Mouse (Mus musculus) neural tube, embryonic 15.5 days (tissue): Measurements from ENCODE around the gene Ahdc1. TPM values are rescaled to one million over a fixed set of nuclear protein-coding genes. Genes with fewer than 3 reads are reported as not detected.
"Not testable (repeated sequence)": the region's sequence is repeated elsewhere in the genome, so short reads cannot be mapped to it uniquely, and the experiment has no call there.

Experiments
- ATAC-seq: fragments of 200-750 bp; cut with Nextera tagmentation; 2 replicates; pipeline ENCODE4 v1.8.0; 2017; ENCODE audit warnings: mild to moderate bottlenecking, moderate TSS enrichment, moderate library complexity; ENCODE audit not compliant: low FRiP score
- H3K27ac ChIP-seq: fragments of 300-500 bp; sonication (generic); replicated peaks from 2 replicates; pipeline ENCODE4 v1.5.1; 2015; ENCODE audit warnings: mild to moderate bottlenecking, inconsistent platforms
- H3K27me3 ChIP-seq: fragments of 300-500 bp; sonication (generic); replicated peaks from 2 replicates; pipeline ENCODE4 v1.6.1; 2015; ENCODE audit warnings: inconsistent platforms
- H3K36me3 ChIP-seq: fragments of 300-500 bp; sonication (generic); 2 replicates; pipeline ENCODE4 v1.6.1; 2015; ENCODE audit warnings: inconsistent platforms
- H3K4me1 ChIP-seq: fragments of 300-500 bp; sonication (generic); 2 replicates; pipeline ENCODE4 v1.6.1; 2015; ENCODE audit warnings: inconsistent platforms
- H3K4me2 ChIP-seq: fragments of 300-500 bp; sonication (generic); 2 replicates; pipeline ENCODE4 v1.6.1; 2015; ENCODE audit warnings: inconsistent platforms, mild to moderate bottlenecking, moderate library complexity
- H3K4me3 ChIP-seq: fragments of 300-500 bp; sonication (generic); replicated peaks from 2 replicates; pipeline ENCODE4 v1.5.1; 2015; ENCODE audit warnings: mild to moderate bottlenecking, inconsistent platforms
- H3K9ac ChIP-seq: fragments of 300-500 bp; sonication (generic); replicated peaks from 2 replicates; pipeline ENCODE4 v1.6.1; 2015; ENCODE audit warnings: mild to moderate bottlenecking, inconsistent platforms
- H3K9me3 ChIP-seq: fragments of 300-500 bp; sonication (generic); replicated peaks from 2 replicates; pipeline ENCODE4 v1.6.1; 2016; ENCODE audit warnings: inconsistent platforms
- WGBS: fragments of 180-500 bp; shearing (Covaris S2); methylation state at CpG from one replicate; pipeline ENCODE4 v1.1.7; 2015; ENCODE audit warnings: mixed read lengths; 5-methylcytosine and 5-hydroxymethylcytosine counted together
- polyA plus RNA-seq: library from polyadenylated mRNA; unstranded; fragments of >200 nt; fragmentation: Nextera tagmentation; extraction: Ambion mirVana; gene quantifications from 2 replicates; pipeline ENCODE4 v1.2.1, GENCODE M21; 2015

Ahdc1 gene
- polyA plus RNA-seq, 1 experiment from 2014 or later, result 11.0 TPM

DNA sequence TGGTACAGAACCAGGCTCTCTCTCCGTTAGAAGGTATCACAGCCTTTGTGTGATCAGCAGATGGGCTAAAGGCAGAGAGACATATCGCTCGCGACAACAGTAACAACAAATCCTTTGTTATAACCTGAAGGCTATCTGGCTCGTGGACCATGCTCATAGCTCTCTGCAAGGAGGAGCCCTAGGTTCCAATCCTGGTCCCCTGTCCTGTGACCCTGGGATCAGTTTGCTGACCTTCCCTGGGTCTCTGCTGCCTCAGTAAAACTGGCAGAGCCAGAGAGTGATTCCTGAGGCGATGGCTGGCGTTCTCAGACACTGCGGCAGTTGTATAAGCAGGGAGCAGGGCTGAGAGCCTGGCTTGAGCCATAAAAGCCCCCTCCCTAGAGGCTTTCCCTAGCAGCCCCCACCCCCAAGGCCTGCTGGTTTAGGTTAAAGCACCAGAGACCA is 79.2 kb downstream of the Ahdc1 start:
- peak; percentile 0; the same call in 1 of the 2 replicates for ATAC-seq
- H3K27me3 ChIP-seq, result no peaks in the 10 kb centered on the region
- peaks cover 81% of the 10 kb centered on the region for H3K4me1 ChIP-seq
- no peaks in the 10 kb centered on the region for H3K9me3 ChIP-seq
- H3K9ac ChIP-seq, result 0 out of 2 replicates have a peak overlapping the region, but pooled peaks have one; percentile 27
- peak overlapping the region; percentile 13; the same call in 1 of the 2 replicates for H3K4me2 ChIP-seq
- H3K36me3 ChIP-seq, result no peaks in the 10 kb centered on the region
- peak overlapping the region; percentile 85 for H3K27ac ChIP-seq
- H3K4me3 ChIP-seq, result no peak overlapping the region
- WGBS, result 28% methylated on average over 8 of the region's 8 CpGs

DNA sequence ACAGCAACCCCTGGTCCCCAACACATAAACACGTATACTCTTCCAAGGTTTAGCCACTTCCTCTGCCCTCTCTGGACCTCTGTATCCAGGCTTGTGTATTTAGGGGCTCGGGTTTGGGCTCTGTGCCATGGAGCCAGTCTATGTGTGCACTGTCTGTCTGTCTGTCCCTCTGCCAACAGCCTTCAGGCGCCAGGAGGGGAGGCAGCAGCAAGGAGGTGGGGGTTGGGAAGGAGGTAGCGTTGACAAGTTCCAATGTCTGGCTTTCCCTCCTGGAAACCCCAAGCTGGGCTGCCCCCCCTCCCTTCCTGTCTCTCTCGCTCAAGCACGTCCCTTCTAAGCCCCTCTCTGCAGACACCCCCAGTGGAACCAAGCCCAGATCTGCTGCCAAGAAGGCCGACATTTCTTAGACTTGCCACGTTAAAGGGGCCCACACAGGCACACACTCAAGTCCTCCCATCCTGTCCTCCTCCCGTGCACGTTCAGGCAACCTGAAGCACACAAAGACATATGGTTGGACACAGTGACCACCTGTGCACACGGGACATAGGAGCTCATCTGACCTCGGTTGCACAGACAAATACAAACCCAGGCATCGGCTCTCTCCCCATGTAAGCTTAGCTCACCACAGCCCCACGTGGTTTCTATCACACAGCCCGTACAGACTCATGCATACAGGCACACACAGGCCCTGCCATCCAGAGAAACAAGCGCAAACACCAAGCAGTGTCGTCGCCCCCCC is 79.8 kb downstream of the Ahdc1 start:
- ATAC-seq, result peak; percentile 16; the same call in 1 of the 2 replicates
- Histone ChIP-seq H3K4me3 (no peak overlapping the region), H3K9ac (0 out of 2 replicates have a peak overlapping the region, but pooled peaks have one; percentile 27), H3K9me3 (no peaks in the 10 kb centered on the region), H3K36me3 (no peaks in the 10 kb centered on the region), H3K4me1 (peaks cover 80% of the 10 kb centered on the region), H3K27me3 (no peaks in the 10 kb centered on the region), H3K27ac (peak overlapping the region; percentile 85), H3K4me2 (peak overlapping the region; percentile 13; the same call in 1 of the 2 replicates)
- 40% methylated on average over 17 of the region's 18 CpGs for WGBS

DNA sequence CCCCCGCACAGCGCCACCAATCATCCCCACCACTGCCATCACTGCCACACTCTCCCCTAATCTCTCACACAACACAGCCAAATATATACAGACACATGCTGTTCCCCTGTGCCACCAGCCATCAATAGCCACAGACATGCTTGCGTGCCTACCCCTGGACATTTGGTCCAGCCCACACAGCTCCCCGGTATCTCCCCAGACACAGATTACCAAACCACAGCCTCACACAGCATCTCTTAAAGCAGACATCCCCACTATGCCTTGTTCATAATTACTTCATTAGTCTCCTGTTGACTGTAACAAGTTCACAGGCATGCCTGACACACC is 80.4 kb downstream of the Ahdc1 start:
- no peaks in the 10 kb centered on the region for H3K9me3 ChIP-seq
- H3K4me3 ChIP-seq, result no peak overlapping the region
- H3K36me3 ChIP-seq, result no peaks in the 10 kb centered on the region
- 68% methylated on average over 4 of the region's 4 CpGs for WGBS
- H3K4me2 ChIP-seq, result no peak overlapping the region
- H3K9ac ChIP-seq, result no peak overlapping the region
- no peaks in the 10 kb centered on the region for H3K27me3 ChIP-seq
- no peak for ATAC-seq
- peaks cover 75% of the 10 kb centered on the region for H3K4me1 ChIP-seq
- peak overlapping the region; percentile 85 for H3K27ac ChIP-seq

- H3K4me3 ChIP-seq, result 0 out of 2 replicates have a peak overlapping the region, but pooled peaks have one; percentile 16
- H3K36me3 ChIP-seq, result no peaks in the 10 kb centered on the region
- 5% methylated on average over 18 of the region's 18 CpGs for WGBS
- peak; percentile 30; the same call in 1 of the 2 replicates for ATAC-seq
- peaks cover 67% of the 10 kb centered on the region for H3K4me1 ChIP-seq
- peak overlapping the region; percentile 85 for H3K27ac ChIP-seq
- peak overlapping the region; percentile 33; the same call in 1 of the 2 replicates for H3K9ac ChIP-seq
- no peaks in the 10 kb centered on the region for H3K9me3 ChIP-seq
- no peaks in the 10 kb centered on the region for H3K27me3 ChIP-seq
- H3K4me2 ChIP-seq, result peak overlapping the region; percentile 47
Observed at GRCm38 (mm10) chr4:133092453-133092901, 81.4 kb downstream of the Ahdc1 start.

- Histone ChIP-seq H3K9me3 (no peaks in the 10 kb centered on the region), H3K4me2 (no peak overlapping the region), H3K9ac (peak overlapping the region; percentile 6; the same call in 1 of the 2 replicates), H3K27me3 (no peaks in the 10 kb centered on the region), H3K4me3 (no peak overlapping the region), H3K4me1 (peaks cover 62% of the 10 kb centered on the region), H3K27ac (peak overlapping the region; percentile 85), H3K36me3 (no peaks in the 10 kb centered on the region)
- 62% methylated on average over 6 of the region's 6 CpGs for WGBS
- no peak for ATAC-seq
Observed at GRCm38 (mm10) chr4:133093056-133093455, 82.0 kb downstream of the Ahdc1 start.

DNA sequence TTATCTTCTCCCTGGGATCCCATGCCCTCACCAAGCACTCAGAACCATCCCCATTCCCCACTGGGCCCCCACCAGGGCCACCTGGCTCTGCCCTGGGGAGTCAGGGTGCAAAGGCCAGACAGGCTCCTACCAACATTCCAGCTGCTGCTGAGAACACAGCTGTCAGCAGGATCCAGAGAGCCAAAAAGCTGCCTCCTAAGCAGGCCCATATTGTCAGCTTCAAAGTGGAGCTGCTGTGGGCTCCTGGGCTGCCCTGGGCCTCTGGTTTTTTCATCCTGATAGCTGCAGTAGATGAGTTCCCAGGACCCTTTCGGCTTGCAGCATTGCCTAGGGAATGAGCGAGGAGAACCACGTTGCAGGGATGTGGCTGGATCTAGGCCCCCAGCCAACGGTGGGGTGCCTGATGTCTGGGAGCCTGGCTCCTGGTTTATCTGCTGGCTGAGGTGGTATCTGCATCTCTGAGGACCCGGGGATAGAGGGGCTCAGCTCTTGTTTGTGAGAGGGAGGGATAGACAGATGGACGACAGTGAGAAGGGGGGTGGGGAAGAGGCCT is 82.5 kb downstream of the Ahdc1 start:
- Histone ChIP-seq H3K4me2 (no peak overlapping the region; the same call in 1 of the 2 replicates), H3K27ac (peak overlapping the region; percentile 85), H3K27me3 (no peaks in the 10 kb centered on the region), H3K9me3 (no peaks in the 10 kb centered on the region), H3K4me1 (peaks cover 62% of the 10 kb centered on the region), H3K4me3 (no peak overlapping the region), H3K9ac (0 out of 2 replicates have a peak overlapping the region, but pooled peaks have one; percentile 6), H3K36me3 (no peaks in the 10 kb centered on the region)
- 22% methylated on average over 6 of the region's 6 CpGs for WGBS
- no peak for ATAC-seq

- H3K36me3 ChIP-seq, result no peaks in the 10 kb centered on the region
- H3K27me3 ChIP-seq, result no peaks in the 10 kb centered on the region
- no peaks in the 10 kb centered on the region for H3K9me3 ChIP-seq
- no peak overlapping the region for H3K4me2 ChIP-seq
- no peak overlapping the region for H3K4me3 ChIP-seq
- WGBS, result 33% methylated on average over 1 of the region's 1 CpGs
- no peak overlapping the region for H3K9ac ChIP-seq
- ATAC-seq, result no peak
- peaks cover 61% of the 10 kb centered on the region for H3K4me1 ChIP-seq
- peak overlapping the region; percentile 86; the same call in 1 of the 2 replicates for H3K27ac ChIP-seq
Observed at GRCm38 (mm10) chr4:133094255-133094654, 83.2 kb downstream of the Ahdc1 start.

GRCm38 (mm10) chr4:133094936-133095733 is 84.1 kb downstream of the Ahdc1 start:
- H3K27ac ChIP-seq, result peak overlapping the region; percentile 86
- peak; percentile 76 for ATAC-seq
- H3K4me2 ChIP-seq, result peak overlapping the region; percentile 32
- H3K9ac ChIP-seq, result 0 out of 2 replicates have a peak overlapping the region, but pooled peaks have one; percentile 3
- H3K36me3 ChIP-seq, result no peaks in the 10 kb centered on the region
- no peak overlapping the region for H3K4me3 ChIP-seq
- no peaks in the 10 kb centered on the region for H3K27me3 ChIP-seq
- no peaks in the 10 kb centered on the region for H3K9me3 ChIP-seq
- WGBS, result 23% methylated on average over 16 of the region's 16 CpGs
- peaks cover 53% of the 10 kb centered on the region for H3K4me1 ChIP-seq

DNA sequence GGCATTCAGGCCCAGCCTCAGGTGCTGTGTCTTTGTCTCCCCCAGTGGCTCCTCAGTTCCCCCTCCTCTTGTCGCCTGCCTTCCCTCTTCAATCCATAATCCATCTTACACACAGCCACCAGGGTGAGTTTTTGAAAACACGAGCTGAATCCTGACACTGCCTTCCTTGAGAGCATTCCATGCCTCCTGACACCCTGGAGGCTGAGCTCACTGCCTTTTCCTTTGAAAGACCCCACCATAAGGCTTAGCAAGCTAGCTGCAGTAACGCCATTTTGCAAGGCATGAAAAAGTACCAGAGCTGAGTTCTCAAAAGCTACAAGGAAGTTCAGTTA is 84.6 kb downstream of the Ahdc1 start:
- ATAC-seq, result not testable (repeated sequence)
- WGBS, result 10% methylated on average over 3 of the region's 3 CpGs

GRCm38 (mm10) chr4:133096671-133097070 is 85.6 kb downstream of the Ahdc1 start:
- peak overlapping the region; percentile 28; the same call in 1 of the 2 replicates for H3K4me3 ChIP-seq
- H3K27ac ChIP-seq, ATAC-seq, H3K9me3 ChIP-seq, H3K9ac ChIP-seq, H3K36me3 ChIP-seq, H3K27me3 ChIP-seq: not testable (repeated sequence)
- peaks cover 39% of the 10 kb centered on the region for H3K4me1 ChIP-seq
- under 1% methylated on average over 15 of the region's 26 CpGs for WGBS
- peak overlapping the region; percentile 32; the same call in 1 of the 2 replicates for H3K4me2 ChIP-seq

More for the DNA sequence above, 84.6 kb downstream of the Ahdc1 start:
- Histone ChIP-seq H3K4me1 (peaks cover 47% of the 10 kb centered on the region), H3K27ac (peak overlapping the region; percentile 86), H3K4me2 (peak overlapping the region; percentile 32)
- H3K9me3 ChIP-seq, H3K36me3 ChIP-seq, H3K27me3 ChIP-seq, H3K4me3 ChIP-seq, H3K9ac ChIP-seq: not testable (repeated sequence)

GRCm38 (mm10) chr4:133101751-133102150 is 90.7 kb downstream of the Ahdc1 start:
- H3K27ac ChIP-seq, result no peak overlapping the region
- H3K4me3 ChIP-seq, result no peak overlapping the region
- peaks cover 18% of the 10 kb centered on the region for H3K4me1 ChIP-seq
- WGBS, result 81% methylated on average over 9 of the region's 9 CpGs
- no peaks in the 10 kb centered on the region for H3K27me3 ChIP-seq
- H3K9ac ChIP-seq, result no peak overlapping the region
- H3K4me2 ChIP-seq, result peak overlapping the region; percentile 35
- H3K9me3 ChIP-seq, result no peaks in the 10 kb centered on the region
- no peaks in the 10 kb centered on the region for H3K36me3 ChIP-seq
- no peak for ATAC-seq
